Mouse (Mus musculus): Measurements from ENCODE around the gene Ephb2.

DNA sequence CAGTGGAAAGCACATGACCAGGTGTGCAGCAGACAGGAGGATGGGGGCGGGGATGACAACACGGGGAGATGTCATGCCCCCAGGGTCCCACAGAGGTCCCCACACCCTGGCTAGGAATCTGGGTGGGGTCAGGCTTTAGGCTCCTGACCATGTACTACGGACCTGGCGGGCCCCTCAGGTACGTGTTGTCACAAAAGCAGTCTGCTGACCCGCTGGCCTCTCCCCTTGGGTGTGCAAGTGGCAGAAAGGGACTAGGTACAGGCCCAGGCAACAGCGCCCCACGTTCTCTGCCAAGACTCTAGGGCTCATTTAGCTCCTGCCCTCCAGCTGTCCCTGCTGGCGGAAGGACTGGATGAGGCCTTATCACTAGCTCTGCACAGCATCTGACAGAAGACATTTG is 105.3 kb downstream of the Ephb2 start:
- TF ChIP-seq POLR2A (IDR thresholded peaks at IDR 0.05; ENCODE audit: low read depth, low read length), result no peak
- no peak for TF ChIP-seq CTCF (IDR thresholded peaks at IDR 0.05; ENCODE audit: extremely low read depth, insufficient read length, insufficient replicate concordance, low read depth, low read length)

Data from small intestine, adult 2 months (tissue).